Mouse (Mus musculus) heart, adult 2 months (tissue): Measurements from ENCODE around the gene Cop1. TPM values are rescaled to one million over a fixed set of nuclear protein-coding genes. Genes with fewer than 3 reads are reported as not detected.
A peak's percentile ranks its signal among the peaks of the same experiment; 100 is the strongest.

Experiments
- DNase-seq, 2 experiments: peaks; one replicate each; pipeline ENCODE4 v3.0.0; 2021
- H3K27ac ChIP-seq: fragments of 200-600 bp; 2 replicates; pipeline ENCODE4 v1.8.1; 2022
- H3K27me3 ChIP-seq: fragments of 200-500 bp; 2 replicates; pipeline ENCODE4 v1.6.1; 2012; ENCODE audit warnings: mild to moderate bottlenecking, low read length, inconsistent platforms, mixed read lengths; ENCODE audit not compliant: control insufficient read depth, insufficient read depth
- H3K36me3 ChIP-seq: fragments of 200-500 bp; 2 replicates; pipeline ENCODE4 v1.6.1; 2012; ENCODE audit warnings: low read length, inconsistent platforms; ENCODE audit not compliant: control insufficient read depth, insufficient read depth
- H3K4me1 ChIP-seq: fragments of 200-500 bp; 2 replicates; pipeline ENCODE4 v1.6.1; 2011; ENCODE audit warnings: low read length; ENCODE audit not compliant: control insufficient read depth, insufficient read depth
- H3K4me3 ChIP-seq: fragments of 200-600 bp; 2 replicates; pipeline ENCODE4 v1.8.1; 2022
- H3K79me2 ChIP-seq: fragments of 200-500 bp; replicated peaks from 2 replicates; pipeline ENCODE4 v1.6.1; 2012; ENCODE audit warnings: mild to moderate bottlenecking, inconsistent platforms, low read length, moderate library complexity, mixed read lengths; ENCODE audit not compliant: control insufficient read depth, insufficient read depth
- H3K9ac ChIP-seq: fragments of 200-500 bp; 2 replicates; pipeline ENCODE4 v1.6.1; 2012; ENCODE audit warnings: low read depth, mild to moderate bottlenecking, control low read depth, inconsistent platforms, low read length, mixed read lengths
- CTCF ChIP-seq: fragments of 200-600 bp; IDR thresholded peaks from 2 replicates; pipeline ENCODE4 v1.8.1; 2022; ENCODE audit warnings: antibody characterized with exemption, mild to moderate bottlenecking, moderate library complexity
- EP300 ChIP-seq: fragments of 200-500 bp; IDR thresholded peaks from 2 replicates; pipeline ENCODE4 v1.6.1; 2011; ENCODE audit warnings: low read depth, low read length, control low read depth; ENCODE audit not compliant: insufficient read depth
- POLR2A ChIP-seq: fragments of 200-500 bp; IDR thresholded peaks from 2 replicates; pipeline ENCODE4 v1.6.1; 2011; ENCODE audit warnings: mild to moderate bottlenecking, low read depth, low read length, control low read depth; ENCODE audit not compliant: insufficient read depth
- WGBS: fragments of 180-500 bp; shearing (Covaris S2); methylation state at CpG from one replicate; pipeline ENCODE4 v1.1.7; 2018; 5-methylcytosine and 5-hydroxymethylcytosine counted together
- intact Hi-C: fragments of 180-260 bp; cut with DNase I; formaldehyde crosslinking; loops from one replicate; pipeline ENCODE4 v1.15.1; 2025
- polyA plus RNA-seq: library from polyadenylated mRNA; depleted of rRNA; stranded (reverse); fragments of >200 nt; gene quantifications from 2 replicates; pipeline ENCODE4 v1.2.3, GENCODE M21; 2012
- total RNA-seq, 2 experiments: library from RNA; stranded (reverse); gene quantifications; 2 replicates each; pipeline ENCODE4 v1.2.3; 2021

Cop1 gene
- total and polyA plus RNA-seq, 3 experiments = 38.9 to 149 (median 148) TPM

GRCm38 (mm10) chr1:159355027-159355570, 123.0 kb downstream of the Cop1 start:
- H3K36me3 ChIP-seq = peaks cover 2% of the 10 kb centered on the region; the same call in 1 of the 2 replicates
- H3K79me2 ChIP-seq = no peaks in the 10 kb centered on the region
- H3K4me1 ChIP-seq = no peaks in the 10 kb centered on the region
- H3K4me3 ChIP-seq = no peak overlapping the region
- no peak overlapping the region for H3K27ac ChIP-seq
- H3K9ac ChIP-seq = no peak overlapping the region
- H3K27me3 ChIP-seq = no peaks in the 10 kb centered on the region
- intact Hi-C loops = no loop called here
- 61% methylated on average over 1 of the region's 1 CpGs for WGBS
- DNase-seq = peak; percentile 33 to 65
- TF ChIP-seq CTCF = no peak
- TF ChIP-seq POLR2A = no peak
- TF ChIP-seq EP300 = 0 out of 2 replicates have a peak, but pooled peaks have one; percentile 37

- Histone ChIP-seq H3K9ac (no peak overlapping the region), H3K79me2 (no peaks in the 10 kb centered on the region), H3K4me1 (no peaks in the 10 kb centered on the region), H3K4me3 (no peak overlapping the region), H3K27me3 (no peaks in the 10 kb centered on the region), H3K36me3 (peaks cover 2% of the 10 kb centered on the region; the same call in 1 of the 2 replicates), H3K27ac (no peak overlapping the region)
- no peak for DNase-seq
- intact Hi-C loops = no loop called here
- WGBS = 85% methylated on average over 5 of the region's 5 CpGs
- TF ChIP-seq POLR2A = no peak
- TF ChIP-seq CTCF = no peak
These were observed 126.6 kb downstream of the Cop1 start for GRCm38 (mm10) chr1:159358713-159359112.

- no peaks in the 10 kb centered on the region for H3K36me3 ChIP-seq
- intact Hi-C loops = no loop called here
- 68% methylated on average over 4 of the region's 4 CpGs for WGBS
- DNase-seq = no peak
- TF ChIP-seq POLR2A (no peak), EP300 (no peak), CTCF (no peak)
- no peaks in the 10 kb centered on the region for H3K79me2 ChIP-seq
- no peak overlapping the region for H3K9ac ChIP-seq
- no peaks in the 10 kb centered on the region for H3K4me1 ChIP-seq
- no peak overlapping the region for H3K27ac ChIP-seq
- H3K4me3 ChIP-seq = no peak overlapping the region
- no peaks in the 10 kb centered on the region for H3K27me3 ChIP-seq
These were observed 139.8 kb downstream of the Cop1 start for GRCm38 (mm10) chr1:159371881-159372390.

- no peaks in the 10 kb centered on the region for H3K36me3 ChIP-seq
- H3K4me3 ChIP-seq = no peak overlapping the region
- H3K27me3 ChIP-seq = no peaks in the 10 kb centered on the region
- no peak overlapping the region for H3K27ac ChIP-seq
- H3K9ac ChIP-seq = no peak overlapping the region
- intact Hi-C loops = no loop called here
- 56% methylated on average over 1 of the region's 1 CpGs for WGBS
- H3K4me1 ChIP-seq = no peaks in the 10 kb centered on the region
- no peak for DNase-seq
- TF ChIP-seq CTCF (no peak), POLR2A (no peak), EP300 (no peak)
- H3K79me2 ChIP-seq = no peaks in the 10 kb centered on the region
These were observed 150.1 kb downstream of the Cop1 start for GRCm38 (mm10) chr1:159382218-159382617.

- Histone ChIP-seq H3K27me3 (no peaks in the 10 kb centered on the region), H3K4me1 (no peaks in the 10 kb centered on the region), H3K4me3 (no peak overlapping the region), H3K27ac (no peak overlapping the region), H3K9ac (no peak overlapping the region), H3K36me3 (no peaks in the 10 kb centered on the region), H3K79me2 (no peaks in the 10 kb centered on the region)
- intact Hi-C loops = no loop called here
- DNase-seq = no peak
- no peak for TF ChIP-seq EP300
- no peak for TF ChIP-seq CTCF
- TF ChIP-seq POLR2A = no peak
- 78% methylated on average over 2 of the region's 2 CpGs for WGBS
These were observed 150.8 kb downstream of the Cop1 start for GRCm38 (mm10) chr1:159382916-159383315.

- intact Hi-C loops = no loop called here
- no peaks in the 10 kb centered on the region for H3K36me3 ChIP-seq
- H3K27me3 ChIP-seq = no peaks in the 10 kb centered on the region
- H3K4me3 ChIP-seq = no peak overlapping the region
- H3K4me1 ChIP-seq = no peaks in the 10 kb centered on the region
- no peak for DNase-seq
- 36% methylated on average over 5 of the region's 5 CpGs for WGBS
- H3K9ac ChIP-seq = no peak overlapping the region
- no peak for TF ChIP-seq CTCF
- TF ChIP-seq POLR2A = no peak
- no peak overlapping the region for H3K27ac ChIP-seq
- H3K79me2 ChIP-seq = no peaks in the 10 kb centered on the region
These were observed 154.3 kb downstream of the Cop1 start for GRCm38 (mm10) chr1:159386458-159386857.

GRCm38 (mm10) chr1:159388565-159389024, 156.5 kb downstream of the Cop1 start:
- no peaks in the 10 kb centered on the region for H3K27me3 ChIP-seq
- 0 out of 2 replicates have a peak, but pooled peaks cover 2% of the 10 kb centered on the region for H3K4me1 ChIP-seq

More at GRCm38 (mm10) chr1:159388565-159389024, 156.5 kb downstream of the Cop1 start:
- Histone ChIP-seq H3K36me3 (no peaks in the 10 kb centered on the region), H3K27ac (no peak overlapping the region), H3K79me2 (no peaks in the 10 kb centered on the region), H3K9ac (no peak overlapping the region), H3K4me3 (no peak overlapping the region)
- WGBS = 84% methylated on average over 13 of the region's 13 CpGs
- DNase-seq = no peak
- intact Hi-C loops = no loop called here
- TF ChIP-seq EP300 (no peak), POLR2A (no peak), CTCF (no peak)
